Mouse (Mus musculus) gastrocnemius, postnatal 4 days (tissue): Measurements from ENCODE around the gene Ucp2. TPM values are rescaled to one million over a fixed set of nuclear protein-coding genes. Genes with fewer than 3 reads are reported as not detected.

Experiments
- DNase-seq, 2 experiments: peaks; one replicate each; pipeline ENCODE4 v3.0.0; 2021 to 2022; ENCODE audit warnings: low spot score in 2 of 2, mixed read lengths in 2 of 2
- total RNA-seq, 2 experiments: library from RNA; stranded (reverse); gene quantifications; 2 replicates each; pipeline ENCODE4 v1.2.3; 2021

The Ucp2 gene
- total RNA-seq, 2 experiments from 2014 or later: 191 to 225 TPM

GRCm38 (mm10) chr7:100549796-100550195 is 56.7 kb downstream of the Ucp2 start:
- DNase-seq: no peak

- DNase-seq: peak in 1 of 2 experiments; percentile 38
Observed at GRCm38 (mm10) chr7:100550338-100551007, 57.3 kb downstream of the Ucp2 start.

Other genes with a start within 250 kb of the Ucp2 start
- gene P4ha3, start 207.8 kb upstream of the Ucp2 start, total RNA-seq: 10 to 100 TPM; 15.2 to 17.6 TPM
- 10 to 100 TPM; 12.6 to 14.3 TPM for gene C2cd3, start 121.1 kb upstream of the Ucp2 start, total RNA-seq
- 10 to 100 TPM; 31.4 to 42.2 TPM for gene Ppme1, start 121.0 kb upstream of the Ucp2 start, total RNA-seq
- 10 to 100 TPM; 46.7 to 47.5 TPM for gene Ucp3, start 20.3 kb upstream of the Ucp2 start, total RNA-seq
- gene Dnajb13, start 21.6 kb downstream of the Ucp2 start, total RNA-seq: under 1 TPM; 0.18 to 0.20 TPM
- gene Coa4, start 43.7 kb downstream of the Ucp2 start, total RNA-seq: 10 to 100 TPM; 10.7 to 13.1 TPM
- 10 to 100 TPM; 74.5 to 88.0 TPM for gene Rab6a, start 114.1 kb downstream of the Ucp2 start, total RNA-seq
- gene Mrpl48, start 115.0 kb downstream of the Ucp2 start, total RNA-seq: 10 to 100 TPM; 60.1 to 67.2 TPM
- gene Plekhb1, start 169.1 kb downstream of the Ucp2 start, total RNA-seq: 10 to 100 TPM; 18.0 to 21.6 TPM
- 10 to 100 TPM; 65.7 to 67.8 TPM for gene Fam168a, start 213.3 kb downstream of the Ucp2 start, total RNA-seq